Mouse (Mus musculus) limb, embryonic 15.5 days (tissue): ENCODE results near the gene Edrf1. TPM values are rescaled to one million over a fixed set of nuclear protein-coding genes. Genes with fewer than 3 reads are reported as not detected.
"Not testable (repeated sequence)": the region's sequence is repeated elsewhere in the genome, so short reads cannot be mapped to it uniquely, and the experiment has no call there.

ENCODE experiments used
- ATAC-seq: fragments of 200-750 bp; cut with Nextera tagmentation; 2 replicates; pipeline ENCODE4 v1.8.0; 2017; ENCODE audit warnings: low read depth, moderate TSS enrichment; ENCODE audit not compliant: insufficient number of reproducible peaks, low FRiP score, low TSS enrichment
- H3K27ac ChIP-seq: fragments of 300-500 bp; sonication (generic); 2 replicates; pipeline ENCODE4 v1.5.1; 2015; ENCODE audit warnings: moderate library complexity, mild to moderate bottlenecking, inconsistent platforms
- H3K27me3 ChIP-seq: fragments of 300-500 bp; sonication (generic); 2 replicates; pipeline ENCODE4 v1.6.1; 2015; ENCODE audit warnings: inconsistent platforms
- H3K36me3 ChIP-seq: fragments of 300-500 bp; sonication (generic); 2 replicates; pipeline ENCODE4 v1.6.1; 2015; ENCODE audit warnings: inconsistent platforms
- H3K4me1 ChIP-seq: fragments of 300-500 bp; sonication (generic); 2 replicates; pipeline ENCODE4 v1.6.1; 2015; ENCODE audit warnings: inconsistent platforms
- H3K4me2 ChIP-seq: fragments of 300-500 bp; sonication (generic); 2 replicates; pipeline ENCODE4 v1.6.1; 2015; ENCODE audit warnings: mild to moderate bottlenecking, inconsistent platforms
- H3K4me3 ChIP-seq: fragments of 300-500 bp; sonication (generic); 2 replicates; pipeline ENCODE4 v1.5.1; 2015; ENCODE audit warnings: mild to moderate bottlenecking, inconsistent platforms
- H3K9ac ChIP-seq: fragments of 300-500 bp; sonication (generic); 2 replicates; pipeline ENCODE4 v1.6.1; 2015; ENCODE audit warnings: inconsistent platforms
- H3K9me3 ChIP-seq: fragments of 300-500 bp; sonication (generic); 2 replicates; pipeline ENCODE4 v1.6.1; 2016; ENCODE audit warnings: inconsistent platforms
- WGBS: fragments of 180-500 bp; shearing (Covaris S2); methylation state at CpG from one replicate; pipeline ENCODE4 v1.1.7; 2015; 5-methylcytosine and 5-hydroxymethylcytosine counted together
- polyA plus RNA-seq: library from polyadenylated mRNA; unstranded; fragments of >200 nt; fragmentation: Nextera tagmentation; extraction: Ambion mirVana; gene quantifications from 2 replicates; pipeline ENCODE4 v1.2.1, GENCODE M21; 2015

The Edrf1 gene
- polyA plus RNA-seq, 1 experiment from 2014 or later: 19.3 TPM

- Histone ChIP-seq H3K36me3 (peaks cover 87% of the 10 kb centered on the region), H3K4me2 (no peak overlapping the region), H3K27me3 (no peaks in the 10 kb centered on the region), H3K4me3 (no peak overlapping the region), H3K9ac (no peak overlapping the region), H3K27ac (no peak overlapping the region), H3K4me1 (no peaks in the 10 kb centered on the region), H3K9me3 (no peaks in the 10 kb centered on the region)
- WGBS: 97% methylated on average over 1 of the region's 1 CpGs
- ATAC-seq: no peak
Observed at GRCm38 (mm10) chr7:133669071-133669470, 31.7 kb downstream of the Edrf1 start.

GRCm38 (mm10) chr7:133669946-133670345 is 32.6 kb downstream of the Edrf1 start:
- peaks cover 86% of the 10 kb centered on the region for H3K36me3 ChIP-seq
- 92% methylated on average over 9 of the region's 9 CpGs for WGBS
- no peak overlapping the region for H3K9ac ChIP-seq
- no peaks in the 10 kb centered on the region for H3K27me3 ChIP-seq
- ATAC-seq: no peak
- H3K9me3 ChIP-seq: no peaks in the 10 kb centered on the region
- no peak overlapping the region for H3K27ac ChIP-seq
- no peak overlapping the region for H3K4me2 ChIP-seq
- no peak overlapping the region for H3K4me3 ChIP-seq
- no peaks in the 10 kb centered on the region for H3K4me1 ChIP-seq

DNA sequence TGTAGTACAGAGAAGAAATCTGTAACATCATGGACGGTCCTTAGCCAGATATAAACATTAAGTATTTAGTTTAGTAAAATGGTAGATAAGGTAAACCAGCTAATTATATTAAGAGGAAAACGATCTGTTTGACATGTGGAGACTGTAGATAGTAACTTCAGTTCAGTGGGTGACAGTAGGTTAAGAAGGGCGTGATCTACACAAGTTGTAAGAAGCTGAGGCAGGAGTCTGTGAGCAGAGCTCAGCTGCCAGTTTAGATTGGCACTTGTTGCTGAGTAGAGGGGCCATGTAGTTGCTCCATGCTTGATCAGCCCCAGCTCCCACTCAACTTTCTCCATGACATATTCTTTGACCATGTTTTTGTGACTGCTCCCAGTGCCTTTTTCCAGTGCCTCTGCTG is 33.5 kb downstream of the Edrf1 start:
- no peaks in the 10 kb centered on the region for H3K4me1 ChIP-seq
- H3K36me3 ChIP-seq: peaks cover 84% of the 10 kb centered on the region
- no peak overlapping the region for H3K27ac ChIP-seq
- no peak overlapping the region for H3K4me3 ChIP-seq
- H3K9ac ChIP-seq: no peak overlapping the region
- H3K27me3 ChIP-seq: no peaks in the 10 kb centered on the region
- 88% methylated on average over 3 of the region's 3 CpGs for WGBS
- no peak for ATAC-seq
- H3K9me3 ChIP-seq: no peaks in the 10 kb centered on the region
- no peak overlapping the region for H3K4me2 ChIP-seq

- no peak overlapping the region for H3K27ac ChIP-seq
- no peaks in the 10 kb centered on the region for H3K27me3 ChIP-seq
- no peaks in the 10 kb centered on the region for H3K9me3 ChIP-seq
- no peak overlapping the region for H3K9ac ChIP-seq
- H3K36me3 ChIP-seq: peaks cover 50% of the 10 kb centered on the region
- no peak overlapping the region for H3K4me2 ChIP-seq
- H3K4me1 ChIP-seq: no peaks in the 10 kb centered on the region
- no peak overlapping the region for H3K4me3 ChIP-seq
- WGBS: 75% methylated on average over 9 of the region's 9 CpGs
- ATAC-seq: no peak
Observed at GRCm38 (mm10) chr7:133676002-133676401, 38.7 kb downstream of the Edrf1 start.

DNA sequence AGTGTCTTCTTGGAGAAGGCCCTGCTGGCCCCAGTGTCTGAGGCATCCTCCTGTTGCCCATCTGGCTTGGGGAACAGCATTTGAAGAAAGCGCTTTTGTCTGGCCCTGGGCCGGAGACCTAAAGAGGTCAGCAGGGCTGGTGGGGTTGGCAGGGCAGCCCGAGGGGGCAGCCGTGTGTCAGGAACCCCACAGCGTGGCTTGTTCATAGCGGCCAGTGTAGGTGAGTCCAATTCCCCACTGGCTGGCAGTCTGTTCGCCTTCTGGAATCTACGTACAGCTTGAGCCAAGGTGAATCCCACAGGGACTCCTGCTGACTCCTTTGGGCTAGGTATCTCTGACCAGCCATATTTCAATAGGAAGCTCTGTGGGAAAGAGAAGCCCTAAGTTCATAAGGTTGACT is 41.4 kb downstream of the Edrf1 start:
- no peak overlapping the region for H3K27ac ChIP-seq
- no peaks in the 10 kb centered on the region for H3K4me1 ChIP-seq
- H3K9me3 ChIP-seq: no peaks in the 10 kb centered on the region
- no peak overlapping the region for H3K4me2 ChIP-seq
- 92% methylated on average over 8 of the region's 8 CpGs for WGBS
- H3K36me3 ChIP-seq: peaks cover 25% of the 10 kb centered on the region; the same call in 1 of the 2 replicates
- H3K9ac ChIP-seq: no peak overlapping the region
- no peak for ATAC-seq
- H3K27me3 ChIP-seq: no peaks in the 10 kb centered on the region
- H3K4me3 ChIP-seq: no peak overlapping the region

- no peak overlapping the region for H3K27ac ChIP-seq
- no peak overlapping the region for H3K9ac ChIP-seq
- H3K4me1 ChIP-seq: no peaks in the 10 kb centered on the region
- no peak overlapping the region for H3K4me3 ChIP-seq
- no peaks in the 10 kb centered on the region for H3K9me3 ChIP-seq
- H3K36me3 ChIP-seq: peaks cover 21% of the 10 kb centered on the region; the same call in 1 of the 2 replicates
- WGBS: 58% methylated on average over 4 of the region's 4 CpGs
- H3K27me3 ChIP-seq: no peaks in the 10 kb centered on the region
- H3K4me2 ChIP-seq: no peak overlapping the region
- no peak for ATAC-seq
Observed at GRCm38 (mm10) chr7:133679439-133679838, 42.1 kb downstream of the Edrf1 start.

- WGBS: 59% methylated on average over 3 of the region's 3 CpGs
- Histone ChIP-seq H3K9ac (no peak within 1 kb of the TSS), H3K36me3 (peaks cover 19% of the 10 kb centered on the region; the same call in 1 of the 2 replicates), H3K4me1 (no peaks in the 10 kb centered on the region), H3K27me3 (no peaks in the 10 kb centered on the region), H3K4me3 (no peak within 1 kb of the TSS), H3K4me2 (no peak within 1 kb of the TSS), H3K27ac (no peak within 1 kb of the TSS), H3K9me3 (no peaks in the 10 kb centered on the region)
- no peak for ATAC-seq
Observed at GRCm38 (mm10) chr7:133679961-133680360, 42.6 kb downstream of the Edrf1 start, which contains the start of gene Mmp21. Gene Mmp21, minus strand, starts transcription at chr7:133680061.

DNA sequence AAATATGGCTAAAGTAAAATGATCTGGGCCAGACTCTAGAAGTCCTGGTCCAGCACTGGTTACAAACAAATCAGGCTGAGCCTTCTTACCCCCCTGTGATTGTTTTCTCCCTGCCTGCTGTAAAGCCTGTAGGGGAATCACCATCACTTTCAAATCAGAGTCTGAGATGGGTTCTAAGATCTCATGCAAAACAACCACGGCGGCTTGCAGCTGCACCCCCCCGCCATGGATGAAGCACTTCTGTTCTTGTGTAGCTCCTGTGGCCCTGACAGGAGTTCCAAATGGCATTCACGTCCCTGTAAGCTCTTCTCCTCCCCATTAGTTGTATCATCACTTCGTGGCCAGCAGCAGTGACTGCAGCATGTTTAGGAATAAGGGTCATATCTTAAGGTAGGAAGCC is 46.3 kb downstream of the Edrf1 start:
- no peak for ATAC-seq
- WGBS: 69% methylated on average over 5 of the region's 5 CpGs
- H3K9me3 ChIP-seq: no peaks in the 10 kb centered on the region
- no peak overlapping the region for H3K4me2 ChIP-seq
- H3K27me3 ChIP-seq: no peaks in the 10 kb centered on the region
- H3K36me3 ChIP-seq: peaks cover 24% of the 10 kb centered on the region
- H3K4me3 ChIP-seq: no peak overlapping the region
- no peak overlapping the region for H3K27ac ChIP-seq
- no peak overlapping the region for H3K9ac ChIP-seq
- H3K4me1 ChIP-seq: no peaks in the 10 kb centered on the region

DNA sequence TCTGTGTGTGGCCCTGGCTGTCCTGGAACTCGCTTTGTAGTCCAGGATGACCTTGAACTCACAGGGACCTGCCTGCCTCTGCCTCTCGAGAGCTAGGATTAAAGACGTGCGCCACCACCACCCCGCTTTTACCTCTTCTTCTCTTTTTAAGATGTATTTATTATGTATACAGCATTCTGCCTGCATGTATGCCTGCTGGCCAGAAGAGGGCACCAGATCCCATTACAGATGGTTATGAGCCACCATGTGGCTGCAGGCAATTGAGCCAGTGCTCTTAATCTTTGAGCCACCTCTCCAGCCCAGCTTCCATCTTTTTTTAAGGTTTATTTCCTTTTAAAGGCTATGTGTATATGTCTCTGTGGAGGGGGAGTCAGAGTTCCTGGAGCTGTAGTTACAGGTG is 46.8 kb downstream of the Edrf1 start:
- Histone ChIP-seq H3K4me1 (no peaks in the 10 kb centered on the region), H3K9me3 (no peaks in the 10 kb centered on the region), H3K27me3 (no peaks in the 10 kb centered on the region), H3K36me3 (peaks cover 29% of the 10 kb centered on the region), H3K4me2 (no peak overlapping the region), H3K9ac (no peak overlapping the region), H3K4me3 (no peak overlapping the region), H3K27ac (no peak overlapping the region)
- ATAC-seq: no peak
- 84% methylated on average over 5 of the region's 5 CpGs for WGBS

GRCm38 (mm10) chr7:133684701-133685100 is 47.4 kb downstream of the Edrf1 start:
- no peaks in the 10 kb centered on the region for H3K9me3 ChIP-seq
- 92% methylated on average over 6 of the region's 6 CpGs for WGBS
- H3K4me2 ChIP-seq: no peak overlapping the region
- H3K27me3 ChIP-seq: no peaks in the 10 kb centered on the region
- no peaks in the 10 kb centered on the region for H3K4me1 ChIP-seq
- no peak overlapping the region for H3K4me3 ChIP-seq
- no peak overlapping the region for H3K9ac ChIP-seq
- H3K27ac ChIP-seq: no peak overlapping the region
- ATAC-seq: no peak
- H3K36me3 ChIP-seq: peaks cover 34% of the 10 kb centered on the region

GRCm38 (mm10) chr7:133685644-133686043 is 48.3 kb downstream of the Edrf1 start:
- not testable (repeated sequence) for H3K4me3 ChIP-seq, ATAC-seq

DNA sequence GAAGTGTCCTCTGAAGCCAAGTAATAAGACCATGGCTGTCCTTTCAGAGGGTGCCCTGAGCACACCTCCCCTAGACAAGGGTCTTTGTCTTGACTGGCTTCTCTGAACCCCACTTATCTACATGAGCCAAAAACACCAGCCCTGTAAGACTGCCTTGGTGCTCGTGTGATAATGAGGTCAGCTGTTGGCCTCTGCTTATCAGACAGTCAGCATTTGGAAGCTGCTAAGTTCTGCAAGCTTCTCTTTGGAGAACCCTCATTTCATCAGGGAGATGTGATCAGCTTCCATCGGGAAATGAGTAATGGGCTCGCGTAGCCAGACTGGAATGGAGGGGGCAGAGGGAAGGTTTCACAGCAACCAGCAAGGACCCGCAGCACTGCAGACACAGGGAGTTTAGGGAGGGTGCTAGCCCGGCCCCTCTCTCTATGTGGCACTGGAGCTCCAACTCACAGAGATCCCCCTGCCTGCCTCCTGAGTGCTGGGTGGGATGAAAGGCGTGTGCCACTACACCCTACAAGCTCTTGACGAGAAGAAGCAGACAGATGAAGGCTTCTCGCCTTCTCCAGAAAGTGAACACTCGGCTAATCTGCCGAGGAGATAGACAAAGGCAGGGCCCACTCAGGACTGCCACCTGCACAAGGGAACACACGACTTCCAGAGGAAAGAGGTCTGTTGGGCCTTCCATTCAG is 60.8 kb downstream of the Edrf1 start:
- Histone ChIP-seq H3K4me1 (no peaks in the 10 kb centered on the region), H3K9me3 (no peaks in the 10 kb centered on the region), H3K4me2 (no peak overlapping the region), H3K36me3 (peaks cover 24% of the 10 kb centered on the region; the same call in 1 of the 2 replicates), H3K27me3 (no peaks in the 10 kb centered on the region), H3K4me3 (no peak overlapping the region), H3K27ac (no peak overlapping the region), H3K9ac (no peak overlapping the region)
- no peak for ATAC-seq
- WGBS: 86% methylated on average over 12 of the region's 12 CpGs

More at GRCm38 (mm10) chr7:133685644-133686043, 48.3 kb downstream of the Edrf1 start:
- not testable (repeated sequence) for H3K27ac ChIP-seq, H3K4me2 ChIP-seq, H3K4me1 ChIP-seq, H3K27me3 ChIP-seq, H3K9me3 ChIP-seq, H3K9ac ChIP-seq
- peaks cover 44% of the 10 kb centered on the region for H3K36me3 ChIP-seq

GRCm38 (mm10) chr7:133699885-133700284 is 62.5 kb downstream of the Edrf1 start:
- 89% methylated on average over 4 of the region's 4 CpGs for WGBS
- no peak for ATAC-seq

More at GRCm38 (mm10) chr7:133699885-133700284, 62.5 kb downstream of the Edrf1 start:
- no peaks in the 10 kb centered on the region for H3K9me3 ChIP-seq
- no peak overlapping the region for H3K4me3 ChIP-seq
- H3K4me1 ChIP-seq: no peaks in the 10 kb centered on the region
- no peak overlapping the region for H3K9ac ChIP-seq
- H3K36me3 ChIP-seq: peaks cover 24% of the 10 kb centered on the region; the same call in 1 of the 2 replicates
- H3K27ac ChIP-seq: no peak overlapping the region
- H3K27me3 ChIP-seq: no peaks in the 10 kb centered on the region
- no peak overlapping the region for H3K4me2 ChIP-seq
